Mouse (Mus musculus): Measurements from ENCODE around the gene Dhx38. TPM values are rescaled to one million over a fixed set of nuclear protein-coding genes. Genes with fewer than 3 reads are reported as not detected.

Dhx38 gene
- total RNA-seq, 2 experiments from 2014 or later, result 28.5 to 28.9 TPM

GRCm38 (mm10) chr8:109563881-109564280 lies 1.8 kb downstream of the Dhx38 start:
- DNase-seq (ENCODE audit: low spot score in 2 of 2), result no peak

GRCm38 (mm10) chr8:109551663-109552062 lies 14.0 kb downstream of the Dhx38 start:
- no peak for DNase-seq (ENCODE audit: low spot score in 2 of 2)

- DNase-seq (ENCODE audit: low spot score in 2 of 2), result no peak
Measured at GRCm38 (mm10) chr8:109544049-109544448, 21.6 kb downstream of the Dhx38 start.

GRCm38 (mm10) chr8:109542748-109543519 lies 22.7 kb downstream of the Dhx38 start:
- DNase-seq (ENCODE audit: low spot score in 2 of 2), result peak in 1 of 2 experiments; percentile 39

GRCm38 (mm10) chr8:109542165-109542564 lies 23.5 kb downstream of the Dhx38 start:
- no peak for DNase-seq (ENCODE audit: low spot score in 2 of 2)

- peak; percentile 86 to 91 for DNase-seq (ENCODE audit: low spot score in 2 of 2)
Measured at GRCm38 (mm10) chr8:109536703-109537102, 29.0 kb downstream of the Dhx38 start.

GRCm38 (mm10) chr8:109535140-109535990 lies 30.3 kb downstream of the Dhx38 start:
- DNase-seq (ENCODE audit: low spot score in 2 of 2), result peak in 1 of 2 experiments; percentile 43

- no peak for DNase-seq (ENCODE audit: low spot score in 2 of 2)
Measured at GRCm38 (mm10) chr8:109524008-109524407, 41.7 kb downstream of the Dhx38 start.

GRCm38 (mm10) chr8:109505560-109505959 lies 60.1 kb downstream of the Dhx38 start:
- peak in 1 of 2 experiments; percentile 9 for DNase-seq (ENCODE audit: low spot score in 2 of 2)

- no peak for DNase-seq (ENCODE audit: low spot score in 2 of 2)
Measured at GRCm38 (mm10) chr8:109503566-109503965, 62.1 kb downstream of the Dhx38 start.

- DNase-seq (ENCODE audit: low spot score in 2 of 2), result no peak
Measured at GRCm38 (mm10) chr8:109499009-109499717, 66.5 kb downstream of the Dhx38 start.

Other genes with a start within 250 kb of the Dhx38 start
- gene Pmfbp1, start 71.8 kb downstream of the Dhx38 start, total RNA-seq (2021), result under 1 TPM; 0.28 TPM
- gene Txnl4b, start within 50 bp of the Dhx38 start, total RNA-seq (2021), result 10 to 100 TPM; 15.6 to 17.5 TPM
- gene Hp, start 13.3 kb upstream of the Dhx38 start, total RNA-seq (2021), result under 1 TPM in 1 of 2 experiments, not detected in 1; 0.26 TPM
- gene Dhodh, start 42.8 kb upstream of the Dhx38 start, total RNA-seq (2021), result 10 to 100 TPM; 16.3 to 20.3 TPM
- under 1 TPM; 0.73 to 0.91 TPM for gene Pkd1l3, start 48.7 kb upstream of the Dhx38 start, total RNA-seq (2021)
- gene Ist1, start 127.4 kb upstream of the Dhx38 start, total RNA-seq (2021), result 10 to 100 TPM; 69.4 to 77.7 TPM
- gene Zfp821, start 139.7 kb upstream of the Dhx38 start, total RNA-seq (2021), result 10 to 100 TPM; 38.2 to 41.0 TPM
- gene Atxn1l, start 171.9 kb upstream of the Dhx38 start, total RNA-seq (2021), result 10 to 100 TPM; 42.8 to 45.0 TPM
- 10 to 100 TPM; 82.6 to 88.8 TPM for gene Ap1g1, start 212.7 kb upstream of the Dhx38 start, total RNA-seq (2021)